Mouse (Mus musculus) heart, adult 2 months (tissue): Measurements from ENCODE around the gene Cdk14. TPM values are rescaled to one million over a fixed set of nuclear protein-coding genes. Genes with fewer than 3 reads are reported as not detected.

ENCODE experiments used
- DNase-seq, 2 experiments: peaks; one replicate each; pipeline ENCODE4 v3.0.0; 2021
- H3K27ac ChIP-seq: fragments of 200-600 bp; 2 replicates; pipeline ENCODE4 v1.8.1; 2022
- H3K27me3 ChIP-seq: fragments of 200-500 bp; 2 replicates; pipeline ENCODE4 v1.6.1; 2012; ENCODE audit warnings: mild to moderate bottlenecking, low read length, inconsistent platforms, mixed read lengths; ENCODE audit not compliant: control insufficient read depth, insufficient read depth
- H3K36me3 ChIP-seq: fragments of 200-500 bp; 2 replicates; pipeline ENCODE4 v1.6.1; 2012; ENCODE audit warnings: low read length, inconsistent platforms; ENCODE audit not compliant: control insufficient read depth, insufficient read depth
- H3K4me1 ChIP-seq: fragments of 200-500 bp; 2 replicates; pipeline ENCODE4 v1.6.1; 2011; ENCODE audit warnings: low read length; ENCODE audit not compliant: control insufficient read depth, insufficient read depth
- H3K4me3 ChIP-seq: fragments of 200-600 bp; 2 replicates; pipeline ENCODE4 v1.8.1; 2022
- H3K79me2 ChIP-seq: fragments of 200-500 bp; replicated peaks from 2 replicates; pipeline ENCODE4 v1.6.1; 2012; ENCODE audit warnings: mild to moderate bottlenecking, inconsistent platforms, low read length, moderate library complexity, mixed read lengths; ENCODE audit not compliant: control insufficient read depth, insufficient read depth
- H3K9ac ChIP-seq: fragments of 200-500 bp; 2 replicates; pipeline ENCODE4 v1.6.1; 2012; ENCODE audit warnings: low read depth, mild to moderate bottlenecking, control low read depth, inconsistent platforms, low read length, mixed read lengths
- CTCF ChIP-seq: fragments of 200-600 bp; IDR thresholded peaks from 2 replicates; pipeline ENCODE4 v1.8.1; 2022; ENCODE audit warnings: antibody characterized with exemption, mild to moderate bottlenecking, moderate library complexity
- EP300 ChIP-seq: fragments of 200-500 bp; IDR thresholded peaks from 2 replicates; pipeline ENCODE4 v1.6.1; 2011; ENCODE audit warnings: low read depth, low read length, control low read depth; ENCODE audit not compliant: insufficient read depth
- POLR2A ChIP-seq: fragments of 200-500 bp; IDR thresholded peaks from 2 replicates; pipeline ENCODE4 v1.6.1; 2011; ENCODE audit warnings: mild to moderate bottlenecking, low read depth, low read length, control low read depth; ENCODE audit not compliant: insufficient read depth
- WGBS: fragments of 180-500 bp; shearing (Covaris S2); methylation state at CpG from one replicate; pipeline ENCODE4 v1.1.7; 2018; 5-methylcytosine and 5-hydroxymethylcytosine counted together
- intact Hi-C: fragments of 180-260 bp; cut with DNase I; formaldehyde crosslinking; loops from one replicate; pipeline ENCODE4 v1.15.1; 2025
- polyA plus RNA-seq: library from polyadenylated mRNA; depleted of rRNA; stranded (reverse); fragments of >200 nt; gene quantifications from 2 replicates; pipeline ENCODE4 v1.2.3, GENCODE M21; 2012
- total RNA-seq, 2 experiments: library from RNA; stranded (reverse); gene quantifications; 2 replicates each; pipeline ENCODE4 v1.2.3; 2021

Gene Cdk14
- total and polyA plus RNA-seq, 3 experiments, result 2.7 to 8.1 (median 7.6) TPM

GRCm38 (mm10) chr5:5326716-5327115 lies 93.4 kb downstream of the Cdk14 start:
- intact Hi-C loops, result no loop called here
- peak in 1 of 2 experiments; percentile 33 for DNase-seq
- Histone ChIP-seq H3K4me1 (no peaks in the 10 kb centered on the region), H3K9ac (no peak overlapping the region), H3K27ac (no peak overlapping the region), H3K4me3 (no peak overlapping the region), H3K36me3 (no peaks in the 10 kb centered on the region), H3K27me3 (no peaks in the 10 kb centered on the region), H3K79me2 (no peaks in the 10 kb centered on the region)
- TF ChIP-seq POLR2A (no peak), CTCF (no peak), EP300 (no peak)
- WGBS, result 87% methylated on average over 2 of the region's 2 CpGs

- 93% methylated on average over 8 of the region's 8 CpGs for WGBS
- intact Hi-C loops, result no loop called here
- H3K36me3 ChIP-seq, result no peaks in the 10 kb centered on the region; the same call in 1 of the 2 replicates
- no peak for TF ChIP-seq EP300
- TF ChIP-seq POLR2A, result no peak
- TF ChIP-seq CTCF, result peak; percentile 41
- no peak for DNase-seq
- H3K27me3 ChIP-seq, result no peaks in the 10 kb centered on the region
- no peak overlapping the region for H3K27ac ChIP-seq
- H3K4me3 ChIP-seq, result no peak overlapping the region
- H3K79me2 ChIP-seq, result no peaks in the 10 kb centered on the region
- H3K9ac ChIP-seq, result no peak overlapping the region
- H3K4me1 ChIP-seq, result no peaks in the 10 kb centered on the region
Observed at GRCm38 (mm10) chr5:5322699-5323098, 97.4 kb downstream of the Cdk14 start.

DNA sequence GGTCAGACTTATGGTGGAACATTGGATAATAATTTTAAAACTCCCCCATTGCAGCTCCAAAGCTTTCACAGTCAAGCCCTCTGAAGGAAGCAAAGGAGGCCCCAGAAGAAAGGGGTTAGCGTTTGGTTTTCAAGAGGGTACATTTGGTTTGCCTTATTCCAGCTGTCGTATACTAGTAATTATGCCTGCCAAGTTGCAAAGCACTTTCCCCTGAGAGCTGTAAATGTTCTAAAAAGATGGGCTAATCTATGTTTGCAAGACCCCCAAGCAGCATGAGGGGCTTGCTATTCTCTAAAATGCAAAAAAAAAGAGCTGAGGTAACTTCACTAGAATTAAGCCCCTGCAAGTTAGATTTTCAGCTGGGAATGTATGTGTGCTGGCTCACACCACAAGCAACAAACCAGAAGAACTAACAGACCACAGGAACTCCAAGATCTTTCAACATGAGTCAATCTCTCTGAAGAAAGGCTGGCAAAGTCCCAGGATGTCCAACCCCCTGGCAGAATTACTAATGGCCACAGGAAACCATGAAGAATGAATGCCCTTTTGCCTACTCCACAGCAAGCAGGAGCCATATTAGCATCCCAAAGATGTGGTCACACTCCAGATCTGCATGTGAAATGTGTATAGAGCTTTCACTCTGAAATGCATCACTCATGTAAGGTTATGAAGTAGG lies 99.5 kb downstream of the Cdk14 start:
- no peaks in the 10 kb centered on the region for H3K79me2 ChIP-seq
- 47% methylated on average over 2 of the region's 2 CpGs for WGBS
- DNase-seq, result peak in 1 of 2 experiments; percentile 24
- no peaks in the 10 kb centered on the region for H3K4me1 ChIP-seq
- no peak for TF ChIP-seq EP300
- no peak for TF ChIP-seq POLR2A
- TF ChIP-seq CTCF, result no peak
- no peak overlapping the region for H3K9ac ChIP-seq
- peak overlapping the region; percentile 40 for H3K27ac ChIP-seq
- no peaks in the 10 kb centered on the region; the same call in 1 of the 2 replicates for H3K36me3 ChIP-seq
- no peak overlapping the region for H3K4me3 ChIP-seq
- no peaks in the 10 kb centered on the region for H3K27me3 ChIP-seq
- intact Hi-C loops, result no loop called here

GRCm38 (mm10) chr5:5319824-5320505 lies 100.1 kb downstream of the Cdk14 start:
- intact Hi-C loops, result no loop called here
- H3K79me2 ChIP-seq, result no peaks in the 10 kb centered on the region; the same call in 1 of the 2 replicates
- TF ChIP-seq POLR2A (no peak), EP300 (no peak), CTCF (no peak)
- H3K9ac ChIP-seq, result no peak overlapping the region
- H3K27ac ChIP-seq, result peak overlapping the region; percentile 40
- no peaks in the 10 kb centered on the region; the same call in 1 of the 2 replicates for H3K36me3 ChIP-seq
- H3K4me1 ChIP-seq, result no peaks in the 10 kb centered on the region
- H3K4me3 ChIP-seq, result no peak overlapping the region
- no peaks in the 10 kb centered on the region for H3K27me3 ChIP-seq
- 45% methylated on average over 8 of the region's 8 CpGs for WGBS
- DNase-seq, result peak; percentile 33

- intact Hi-C loops, result no loop called here
- Histone ChIP-seq H3K4me1 (no peaks in the 10 kb centered on the region; the same call in 1 of the 2 replicates), H3K27ac (no peak overlapping the region), H3K27me3 (no peaks in the 10 kb centered on the region), H3K9ac (no peak overlapping the region), H3K36me3 (no peaks in the 10 kb centered on the region), H3K79me2 (no peaks in the 10 kb centered on the region; the same call in 1 of the 2 replicates), H3K4me3 (no peak overlapping the region)
- no peak for TF ChIP-seq EP300
- TF ChIP-seq CTCF, result no peak
- no peak for TF ChIP-seq POLR2A
- WGBS, result 85% methylated on average over 6 of the region's 6 CpGs
- DNase-seq, result no peak
Observed at GRCm38 (mm10) chr5:5314270-5314669, 105.8 kb downstream of the Cdk14 start.
